In genomic region chr7:144895305-144896111, GRCm38 (mm10) we compare ENCODE assay signal across 8 mouse cellular contexts. TPM values are rescaled to one million over a fixed set of nuclear protein-coding genes. Genes with fewer than 3 reads are reported as not detected.
DNase-seq lines count a peak whose midpoint lies in the region; ATAC-seq lines count a peak whose summit lies in the region.

No protein-coding gene starts in this region.

- peaks cover 48% of the 10 kb centered on the region for H3K27me3 ChIP-seq in intestine, embryonic 16.5 days (replicated peaks; ENCODE audit: control insufficient read depth, insufficient read depth, low read length)
- peaks cover 83% of the 10 kb centered on the region for H3K27me3 ChIP-seq in limb, embryonic 12.5 days
- peaks cover 48% of the 10 kb centered on the region for H3K27me3 ChIP-seq in midbrain, embryonic 13.5 days

- H3K9ac ChIP-seq in intestine, embryonic 16.5 days (ENCODE audit: low read depth, low read length): peak overlapping the region; percentile 53; the same call in 1 of the 2 replicates
- H3K9ac ChIP-seq in limb, embryonic 12.5 days (replicated peaks): peak overlapping the region; percentile 40; the same call in 1 of the 2 replicates
- H3K9ac ChIP-seq in midbrain, embryonic 13.5 days (replicated peaks): peak overlapping the region; percentile 69

- no peak overlapping the region for H3K27ac ChIP-seq in intestine, embryonic 16.5 days (ENCODE audit: low read length)
- no peak overlapping the region for H3K27ac ChIP-seq in limb, embryonic 12.5 days
- H3K27ac ChIP-seq in midbrain, embryonic 13.5 days: peak overlapping the region; percentile 75

- peaks cover 16% of the 10 kb centered on the region for H3K4me1 ChIP-seq in intestine, embryonic 16.5 days (ENCODE audit: control insufficient read depth, insufficient read depth, low read length)
- peaks cover 21% of the 10 kb centered on the region for H3K4me1 ChIP-seq in limb, embryonic 12.5 days (replicated peaks)
- peaks cover 48% of the 10 kb centered on the region for H3K4me1 ChIP-seq in midbrain, embryonic 13.5 days (replicated peaks)

- 1% methylated on average over 37 of the region's 37 CpGs for WGBS in intestine, embryonic 16.5 days
- under 1% methylated on average over 37 of the region's 37 CpGs for WGBS in limb, embryonic 12.5 days
- under 1% methylated on average over 33 of the region's 37 CpGs for WGBS in midbrain, embryonic 13.5 days

- ATAC-seq in intestine, embryonic 16.5 days: peak; percentile 82
- ATAC-seq in limb, embryonic 12.5 days (ENCODE audit: insufficient number of reproducible peaks, insufficient read depth, low FRiP score, low TSS enrichment, low read depth): peak; percentile 64; the same call in 1 of the 2 replicates
- ATAC-seq in midbrain, embryonic 13.5 days: peak; percentile 75

- H3K9me3 ChIP-seq in intestine, embryonic 16.5 days (ENCODE audit: control insufficient read depth, low read length): no peaks in the 10 kb centered on the region
- no peaks in the 10 kb centered on the region for H3K9me3 ChIP-seq in limb, embryonic 12.5 days
- no peaks in the 10 kb centered on the region for H3K9me3 ChIP-seq in midbrain, embryonic 13.5 days

- peak; percentile 74 for DNase-seq in layer of hippocampus, adult 11-12 months (ENCODE audit: low spot score)
- no peak for DNase-seq in layer of hippocampus, adult 9-10 months (ENCODE audit: low spot score)
- peak; percentile 75 to 77 for DNase-seq in cerebellum, postnatal 36 days
- DNase-seq in gastrocnemius, postnatal 14 days: peak; percentile 63
- peak; percentile 27 for DNase-seq in spleen, adult 12 weeks (ENCODE audit: low spot score)

- peak overlapping the region; percentile 43 for H3K4me3 ChIP-seq in intestine, embryonic 16.5 days (ENCODE audit: low read length)
- peak overlapping the region; percentile 45 for H3K4me3 ChIP-seq in limb, embryonic 12.5 days (replicated peaks)
- peak overlapping the region; percentile 51 for H3K4me3 ChIP-seq in midbrain, embryonic 13.5 days (replicated peaks)

- H3K36me3 ChIP-seq in intestine, embryonic 16.5 days (ENCODE audit: control insufficient read depth, insufficient read depth, low read length): no peaks in the 10 kb centered on the region
- H3K36me3 ChIP-seq in limb, embryonic 12.5 days: no peaks in the 10 kb centered on the region
- no peaks in the 10 kb centered on the region; the same call in 1 of the 2 replicates for H3K36me3 ChIP-seq in midbrain, embryonic 13.5 days

- H3K4me2 ChIP-seq in intestine, embryonic 16.5 days (ENCODE audit: low read depth, low read length): peak overlapping the region; percentile 70
- peak overlapping the region; percentile 88 for H3K4me2 ChIP-seq in limb, embryonic 12.5 days
- peak overlapping the region; percentile 94 for H3K4me2 ChIP-seq in midbrain, embryonic 13.5 days (replicated peaks)

- intact Hi-C loops in gastrocnemius, postnatal 14 days (cut with DNase I; ENCODE audit: low total_unique reads): loop anchor here (2.0 to 5.0 kb wide), 2 partner anchors 49 to 298 kb away; partner anchors contain the start of gene Fgf4

RNA-seq across cellular contexts. Expression of gene Fgf15, which starts 0.8 kb away (rescaled TPM):
- total RNA-seq in gastrocnemius, postnatal 14 days (2021): not detected
- polyA plus RNA-seq in intestine, embryonic 16.5 days (2015; fragmentation: Nextera tagmentation; extraction: Ambion mirVana): 0.15 and 0.33 TPM in 2 replicates
- 0.42 and 0.76 TPM in 2 replicates for polyA plus RNA-seq in limb, embryonic 12.5 days (2016; fragmentation: Nextera tagmentation; extraction: Ambion mirVana)
- polyA plus RNA-seq in midbrain, embryonic 13.5 days (2015; fragmentation: Nextera tagmentation; extraction: Ambion mirVana): 61.2 and 66.9 TPM in 2 replicates

RNA-seq across cellular contexts. Expression of gene LTO1, which starts 19.4 kb away (rescaled TPM):
- total RNA-seq in gastrocnemius, postnatal 14 days (2021): 1 to 10 TPM; 7.6 to 8.5 TPM
- 22.7 and 24.4 TPM in 2 replicates for polyA plus RNA-seq in intestine, embryonic 16.5 days (2015; fragmentation: Nextera tagmentation; extraction: Ambion mirVana)
- 26.1 and 27.9 TPM in 2 replicates for polyA plus RNA-seq in limb, embryonic 12.5 days (2016; fragmentation: Nextera tagmentation; extraction: Ambion mirVana)
- polyA plus RNA-seq in midbrain, embryonic 13.5 days (2015; fragmentation: Nextera tagmentation; extraction: Ambion mirVana): 36.4 and 37.8 TPM in 2 replicates

RNA-seq across cellular contexts. Expression of gene Ccnd1, which starts 44.2 kb away (rescaled TPM):
- total RNA-seq in gastrocnemius, postnatal 14 days (2021): 10 to 100 TPM; 12.5 to 31.5 TPM
- polyA plus RNA-seq in intestine, embryonic 16.5 days (2015; fragmentation: Nextera tagmentation; extraction: Ambion mirVana): 59.3 and 72.2 TPM in 2 replicates
- 165 and 178 TPM in 2 replicates for polyA plus RNA-seq in limb, embryonic 12.5 days (2016; fragmentation: Nextera tagmentation; extraction: Ambion mirVana)
- polyA plus RNA-seq in midbrain, embryonic 13.5 days (2015; fragmentation: Nextera tagmentation; extraction: Ambion mirVana): 141 and 143 TPM in 2 replicates

RNA-seq across cellular contexts. Expression of gene Fgf4, which starts 48.3 kb away (rescaled TPM):
- total RNA-seq in gastrocnemius, postnatal 14 days (2021): under 1 TPM in 1 of 2 experiments, not detected in 1; 0.21 TPM
- not detected in 2 replicates for polyA plus RNA-seq in intestine, embryonic 16.5 days (2015; fragmentation: Nextera tagmentation; extraction: Ambion mirVana)
- 0.49 TPM in 2 replicates for polyA plus RNA-seq in limb, embryonic 12.5 days (2016; fragmentation: Nextera tagmentation; extraction: Ambion mirVana)
- not detected in 2 replicates for polyA plus RNA-seq in midbrain, embryonic 13.5 days (2015; fragmentation: Nextera tagmentation; extraction: Ambion mirVana)

RNA-seq across cellular contexts. Expression of gene Fgf3, which starts 57.6 kb away (rescaled TPM):
- total RNA-seq in gastrocnemius, postnatal 14 days (2021): not detected
- not detected in 2 replicates for polyA plus RNA-seq in intestine, embryonic 16.5 days (2015; fragmentation: Nextera tagmentation; extraction: Ambion mirVana)
- polyA plus RNA-seq in limb, embryonic 12.5 days (2016; fragmentation: Nextera tagmentation; extraction: Ambion mirVana): not detected in 2 replicates
- polyA plus RNA-seq in midbrain, embryonic 13.5 days (2015; fragmentation: Nextera tagmentation; extraction: Ambion mirVana): 5.9 and 7.6 TPM in 2 replicates

Comparison
In these comparisons a context has a peak if more than half of its experiments do, and no peak if none do; other contexts are left out.
1. RNA of gene Fgf15, which starts 0.8 kb away (polyA plus RNA-seq): 61.2 to 66.9 TPM in midbrain, embryonic 13.5 days; 0.42 to 0.76 TPM in limb, embryonic 12.5 days and 0.15 to 0.33 TPM in intestine, embryonic 16.5 days; every median in the first group is over 10 times any median in the second.
2. Peak in every context shown above with its lines, with median percentiles within 50 percentile points of each other: ATAC-seq, H3K4me2 ChIP-seq, H3K4me3 ChIP-seq and H3K9ac ChIP-seq.